Mouse (Mus musculus) liver, postnatal 0 days (tissue): Measurements from ENCODE around the gene Socs7. TPM values are rescaled to one million over a fixed set of nuclear protein-coding genes. Genes with fewer than 3 reads are reported as not detected.

ENCODE experiments used
- ATAC-seq: fragments of 200-750 bp; cut with Nextera tagmentation; 2 replicates; pipeline ENCODE4 v1.8.0; 2017; ENCODE audit warnings: mild to moderate bottlenecking, moderate library complexity
- DNase-seq: peaks from one replicate; pipeline ENCODE4 v3.0.0-alpha.2; 2016
- H3K27ac ChIP-seq: fragments of 300-500 bp; sonication (generic); 2 replicates; pipeline ENCODE4 v1.5.1; 2014; ENCODE audit warnings: antibody characterized with exemption, moderate library complexity, mild to moderate bottlenecking, low read depth
- H3K27me3 ChIP-seq: fragments of 300-500 bp; sonication (generic); 2 replicates; pipeline ENCODE4 v1.6.1; 2014; ENCODE audit warnings: low read length, control low read depth, mixed read lengths; ENCODE audit not compliant: insufficient read depth
- H3K36me3 ChIP-seq: fragments of 300-500 bp; sonication (generic); replicated peaks from 2 replicates; pipeline ENCODE4 v1.6.1; 2014; ENCODE audit warnings: mild to moderate bottlenecking, control low read depth, low read length, moderate library complexity, mixed read lengths; ENCODE audit not compliant: insufficient read depth
- H3K4me1 ChIP-seq: fragments of 300-500 bp; sonication (generic); 2 replicates; pipeline ENCODE4 v1.6.1; 2014; ENCODE audit warnings: antibody characterized with exemption, mild to moderate bottlenecking, control low read depth; ENCODE audit not compliant: insufficient read depth
- H3K4me2 ChIP-seq: fragments of 300-500 bp; sonication (generic); 2 replicates; pipeline ENCODE4 v1.6.1; 2014; ENCODE audit warnings: low read depth, mild to moderate bottlenecking, low read length, moderate library complexity, mixed read lengths
- H3K4me3 ChIP-seq: fragments of 300-500 bp; sonication (generic); 2 replicates; pipeline ENCODE4 v1.5.1; 2014; ENCODE audit warnings: low read depth, low read length
- H3K9ac ChIP-seq: fragments of 300-500 bp; sonication (generic); replicated peaks from 2 replicates; pipeline ENCODE4 v1.6.1; 2014; ENCODE audit warnings: mild to moderate bottlenecking, moderate library complexity
- H3K9me3 ChIP-seq: fragments of 300-500 bp; sonication (generic); 2 replicates; pipeline ENCODE4 v1.6.1; 2016; ENCODE audit warnings: mild to moderate bottlenecking, control low read depth, low read length, mixed read lengths
- CTCF ChIP-seq: sonication (generic); IDR thresholded peaks from 2 replicates; pipeline ENCODE4 v1.5.1; 2016; ENCODE audit warnings: antibody characterized with exemption, low read depth
- EP300 ChIP-seq: IDR thresholded peaks from 2 replicates; pipeline ENCODE4 v1.6.1; 2016; ENCODE audit warnings: antibody characterized with exemption, low read depth, mild to moderate bottlenecking
- WGBS: fragments of 180-500 bp; shearing (Covaris S2); extraction: QIAGEN DNeasy Blood & Tissue Kit; methylation state at CpG from one replicate; pipeline ENCODE4 v1.1.7; 2014; ENCODE audit not compliant: insufficient replicate concordance; 5-methylcytosine and 5-hydroxymethylcytosine counted together
- polyA plus RNA-seq: library from polyadenylated mRNA; unstranded; fragments of >200 nt; fragmentation: Nextera tagmentation; extraction: Ambion mirVana; gene quantifications from 2 replicates; pipeline ENCODE4 v1.2.1, GENCODE M21; 2015

The Socs7 gene
- polyA plus RNA-seq, 1 experiment from 2014 or later = 0.92 TPM

GRCm38 (mm10) chr11:97416637-97417035, 54.3 kb downstream of the Socs7 start:
- DNase-seq = no peak
- Histone ChIP-seq H3K9me3 (no peaks in the 10 kb centered on the region), H3K4me1 (peaks cover 21% of the 10 kb centered on the region), H3K4me3 (0 out of 2 replicates have a peak overlapping the region, but pooled peaks have one; percentile 97), H3K36me3 (no peaks in the 10 kb centered on the region), H3K27me3 (no peaks in the 10 kb centered on the region), H3K4me2 (peak overlapping the region; percentile 99), H3K9ac (no peak overlapping the region), H3K27ac (no peak overlapping the region)
- 6% methylated on average over 5 of the region's 5 CpGs for WGBS
- no peak for ATAC-seq
- TF ChIP-seq CTCF (no peak), EP300 (no peak)

- H3K36me3 ChIP-seq = no peaks in the 10 kb centered on the region
- no peaks in the 10 kb centered on the region for H3K9me3 ChIP-seq
- no peak overlapping the region for H3K4me3 ChIP-seq
- no peak overlapping the region for H3K4me2 ChIP-seq
- no peaks in the 10 kb centered on the region for H3K27me3 ChIP-seq
- DNase-seq (no peak), ATAC-seq (no peak)
- WGBS = 82% methylated on average over 14 of the region's 14 CpGs
- peaks cover 15% of the 10 kb centered on the region for H3K4me1 ChIP-seq
- no peak overlapping the region for H3K9ac ChIP-seq
- TF ChIP-seq CTCF = no peak
- no peak for TF ChIP-seq EP300
- no peak overlapping the region for H3K27ac ChIP-seq
Measured at GRCm38 (mm10) chr11:97418834-97419539, 56.6 kb downstream of the Socs7 start.

GRCm38 (mm10) chr11:97419540-97419900, 57.2 kb downstream of the Socs7 start:
- Histone ChIP-seq H3K9ac (no peak overlapping the region), H3K9me3 (no peaks in the 10 kb centered on the region), H3K4me1 (peaks cover 20% of the 10 kb centered on the region), H3K27ac (no peak overlapping the region), H3K4me2 (no peak overlapping the region), H3K36me3 (no peaks in the 10 kb centered on the region), H3K27me3 (no peaks in the 10 kb centered on the region), H3K4me3 (no peak overlapping the region)
- ATAC-seq (no peak), DNase-seq (peak; percentile 50)
- 74% methylated on average over 5 of the region's 5 CpGs for WGBS
- TF ChIP-seq EP300 (no peak), CTCF (no peak)

GRCm38 (mm10) chr11:97422507-97422906, 60.2 kb downstream of the Socs7 start:
- Histone ChIP-seq H3K9me3 (no peaks in the 10 kb centered on the region), H3K9ac (no peak overlapping the region)
- TF ChIP-seq CTCF = no peak
- no peak for TF ChIP-seq EP300

GRCm38 (mm10) chr11:97424092-97424692, 61.8 kb downstream of the Socs7 start:
- TF ChIP-seq CTCF (no peak), EP300 (no peak)
- peak; percentile 66 for DNase-seq
- no peak overlapping the region for H3K4me3 ChIP-seq
- ATAC-seq = peak; percentile 15
- H3K4me2 ChIP-seq = peak overlapping the region; percentile 66
- H3K27me3 ChIP-seq = no peaks in the 10 kb centered on the region
- H3K27ac ChIP-seq = peak overlapping the region; percentile 65
- no peaks in the 10 kb centered on the region for H3K36me3 ChIP-seq
- 39% methylated on average over 5 of the region's 5 CpGs for WGBS
- 0 out of 2 replicates have a peak overlapping the region, but pooled peaks have one; percentile 35 for H3K9ac ChIP-seq
- peaks cover 37% of the 10 kb centered on the region for H3K4me1 ChIP-seq
- no peaks in the 10 kb centered on the region for H3K9me3 ChIP-seq

More at GRCm38 (mm10) chr11:97422507-97422906, 60.2 kb downstream of the Socs7 start:
- WGBS = 67% methylated on average over 4 of the region's 4 CpGs
- Histone ChIP-seq H3K4me3 (no peak overlapping the region), H3K36me3 (no peaks in the 10 kb centered on the region), H3K4me1 (peaks cover 20% of the 10 kb centered on the region), H3K27me3 (no peaks in the 10 kb centered on the region), H3K27ac (no peak overlapping the region), H3K4me2 (no peak overlapping the region)
- ATAC-seq (no peak), DNase-seq (no peak)

- Histone ChIP-seq H3K27me3 (no peaks in the 10 kb centered on the region), H3K9me3 (no peaks in the 10 kb centered on the region), H3K4me2 (no peak overlapping the region), H3K4me1 (peaks cover 43% of the 10 kb centered on the region), H3K36me3 (no peaks in the 10 kb centered on the region), H3K4me3 (no peak overlapping the region), H3K9ac (no peak overlapping the region), H3K27ac (peak overlapping the region; percentile 65)
- ATAC-seq = no peak
- no peak for DNase-seq
- WGBS = 68% methylated on average over 3 of the region's 3 CpGs
- no peak for TF ChIP-seq EP300
- TF ChIP-seq CTCF = no peak
Measured at GRCm38 (mm10) chr11:97424802-97425201, 62.5 kb downstream of the Socs7 start.
